Mouse (Mus musculus) forebrain, embryonic 14.5 days (tissue): ENCODE results near the gene Wdr34. TPM values are rescaled to one million over a fixed set of nuclear protein-coding genes. Genes with fewer than 3 reads are reported as not detected.

Experiments
- ATAC-seq: fragments of 200-750 bp; cut with Nextera tagmentation; 2 replicates; pipeline ENCODE4 v1.8.0; 2017; ENCODE audit warnings: mild to moderate bottlenecking, moderate library complexity
- DNase-seq: peaks from one replicate; pipeline ENCODE4 v3.0.0-alpha.2; 2015; ENCODE audit warnings: low spot score
- H3K27ac ChIP-seq: fragments of 300-500 bp; sonication (generic); 2 replicates; pipeline ENCODE4 v1.5.1; 2014; ENCODE audit warnings: low read depth, mild to moderate bottlenecking, control low read depth, low read length, moderate library complexity
- H3K27me3 ChIP-seq: fragments of 300-500 bp; sonication (generic); replicated peaks from 2 replicates; pipeline ENCODE4 v1.6.1; 2014; ENCODE audit warnings: low read length, control low read depth, mixed read lengths; ENCODE audit not compliant: control insufficient read depth, insufficient read depth
- H3K36me3 ChIP-seq: fragments of 300-500 bp; sonication (generic); 2 replicates; pipeline ENCODE4 v1.6.1; 2014; ENCODE audit warnings: low read length, control low read depth; ENCODE audit not compliant: control insufficient read depth, insufficient read depth
- H3K4me1 ChIP-seq: fragments of 300-500 bp; sonication (generic); 2 replicates; pipeline ENCODE4 v1.6.1; 2014; ENCODE audit warnings: antibody characterized with exemption, low read length, control low read depth; ENCODE audit not compliant: control insufficient read depth, insufficient read depth
- H3K4me2 ChIP-seq: fragments of 300-500 bp; sonication (generic); 2 replicates; pipeline ENCODE4 v1.6.1; 2014; ENCODE audit warnings: mild to moderate bottlenecking, control low read depth, low read length
- H3K4me3 ChIP-seq: fragments of 300-500 bp; sonication (generic); 2 replicates; pipeline ENCODE4 v1.5.1; 2014; ENCODE audit warnings: low read depth, low read length, control low read depth
- H3K9ac ChIP-seq: fragments of 300-500 bp; sonication (generic); 2 replicates; pipeline ENCODE4 v1.6.1; 2014; ENCODE audit warnings: mild to moderate bottlenecking, low read length, control low read depth, moderate library complexity
- H3K9me3 ChIP-seq: fragments of 300-500 bp; sonication (generic); replicated peaks from 2 replicates; pipeline ENCODE4 v1.6.1; 2016; ENCODE audit warnings: low read length, control low read depth, mixed read lengths; ENCODE audit not compliant: control insufficient read depth
- WGBS: fragments of 180-500 bp; shearing (Covaris S2); extraction: QIAGEN DNeasy Blood & Tissue Kit; methylation state at CpG from one replicate; pipeline ENCODE4 v1.1.7; 2014; 5-methylcytosine and 5-hydroxymethylcytosine counted together
- polyA plus RNA-seq: library from polyadenylated mRNA; unstranded; fragments of >200 nt; fragmentation: Nextera tagmentation; extraction: Ambion mirVana; gene quantifications from 2 replicates; pipeline ENCODE4 v1.2.1, GENCODE M21; 2014

Wdr34 gene
- polyA plus RNA-seq, 1 experiment from 2014 or later = 51.4 TPM

GRCm38 (mm10) chr2:30073285-30073684 lies 24.6 kb upstream of the Wdr34 start:
- H3K4me3 ChIP-seq = no peak overlapping the region
- H3K27ac ChIP-seq = peak overlapping the region; percentile 5; the same call in 1 of the 2 replicates
- WGBS = 78% methylated on average over 3 of the region's 3 CpGs
- H3K9me3 ChIP-seq = no peaks in the 10 kb centered on the region
- peaks cover 50% of the 10 kb centered on the region for H3K36me3 ChIP-seq
- no peak overlapping the region for H3K9ac ChIP-seq
- DNase-seq (no peak), ATAC-seq (no peak)
- H3K4me1 ChIP-seq = peaks cover 6% of the 10 kb centered on the region
- H3K4me2 ChIP-seq = no peak overlapping the region
- no peaks in the 10 kb centered on the region for H3K27me3 ChIP-seq

DNA sequence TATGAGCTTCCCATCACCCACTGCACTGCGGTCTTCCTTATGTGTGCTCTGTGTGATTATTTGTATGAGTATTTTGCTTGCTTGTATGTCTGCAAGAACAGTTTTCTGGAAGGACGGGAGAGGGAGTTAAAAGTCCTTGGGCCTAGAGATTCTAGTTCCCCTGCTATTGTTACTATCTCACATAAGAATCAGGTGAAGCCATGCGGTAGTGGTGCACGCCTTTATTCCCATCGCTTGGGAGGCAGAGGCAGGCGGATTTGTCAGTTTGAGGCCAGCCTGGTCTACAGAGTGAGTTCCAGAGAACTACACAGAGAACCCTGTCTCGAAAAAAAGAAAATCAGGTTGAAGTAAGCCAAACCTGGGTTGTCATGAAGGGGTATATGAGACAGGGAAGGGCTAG lies 24.2 kb upstream of the Wdr34 start:
- Histone ChIP-seq H3K9ac (no peak overlapping the region), H3K27me3 (no peaks in the 10 kb centered on the region), H3K4me1 (peaks cover 10% of the 10 kb centered on the region), H3K36me3 (peaks cover 54% of the 10 kb centered on the region), H3K27ac (no peak overlapping the region), H3K4me2 (no peak overlapping the region), H3K4me3 (no peak overlapping the region), H3K9me3 (no peaks in the 10 kb centered on the region)
- DNase-seq = no peak
- no peak for ATAC-seq
- 75% methylated on average over 7 of the region's 7 CpGs for WGBS

DNA sequence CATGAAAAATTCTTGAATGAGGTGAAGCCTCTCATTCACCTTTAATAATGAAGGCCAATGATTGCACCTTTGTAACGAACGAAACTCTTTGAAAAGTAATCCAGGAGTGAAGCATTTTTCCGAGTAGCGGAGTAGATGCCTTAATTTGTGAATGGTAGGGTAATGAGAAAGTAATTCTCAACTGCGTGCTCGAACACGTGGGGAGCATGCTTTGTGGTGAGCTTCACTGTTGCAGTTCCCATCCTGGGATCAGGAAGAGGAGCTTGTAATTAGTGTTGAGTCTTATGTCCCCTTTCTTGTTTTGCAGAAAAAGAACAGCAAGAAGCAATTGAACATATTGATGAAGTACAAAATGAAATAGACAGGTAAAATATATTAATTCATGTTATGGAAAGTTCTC lies 19.3 kb upstream of the Wdr34 start:
- Histone ChIP-seq H3K4me3 (peak overlapping the region; percentile 100), H3K27ac (no peak overlapping the region), H3K4me1 (peaks cover 21% of the 10 kb centered on the region), H3K4me2 (peak overlapping the region; percentile 70), H3K9me3 (no peaks in the 10 kb centered on the region), H3K27me3 (no peaks in the 10 kb centered on the region), H3K9ac (peak overlapping the region; percentile 99), H3K36me3 (peaks cover 39% of the 10 kb centered on the region)
- 10% methylated on average over 7 of the region's 7 CpGs for WGBS
- DNase-seq (no peak), ATAC-seq (no peak)

GRCm38 (mm10) chr2:30067031-30067888 lies 18.6 kb upstream of the Wdr34 start:
- peak; percentile 48 for ATAC-seq
- peak; percentile 72 for DNase-seq
- Histone ChIP-seq H3K4me3 (peak overlapping the region; percentile 100), H3K4me2 (peak overlapping the region; percentile 70), H3K36me3 (peaks cover 33% of the 10 kb centered on the region), H3K27me3 (no peaks in the 10 kb centered on the region), H3K4me1 (peaks cover 21% of the 10 kb centered on the region), H3K27ac (peak overlapping the region; percentile 99), H3K9me3 (no peaks in the 10 kb centered on the region), H3K9ac (peak overlapping the region; percentile 99)
- WGBS = under 1% methylated on average over 49 of the region's 69 CpGs

GRCm38 (mm10) chr2:30066046-30066901 lies 17.6 kb upstream of the Wdr34 start:
- H3K9ac ChIP-seq = peak overlapping the region; percentile 99
- H3K36me3 ChIP-seq = peaks cover 29% of the 10 kb centered on the region
- ATAC-seq (peak; percentile 93), DNase-seq (peak; percentile 96)
- peaks cover 27% of the 10 kb centered on the region for H3K4me1 ChIP-seq
- H3K4me2 ChIP-seq = peak overlapping the region; percentile 70
- no peaks in the 10 kb centered on the region for H3K27me3 ChIP-seq
- peak overlapping the region; percentile 100 for H3K4me3 ChIP-seq
- under 1% methylated on average over 73 of the region's 101 CpGs for WGBS
- no peaks in the 10 kb centered on the region for H3K9me3 ChIP-seq
- peak overlapping the region; percentile 99 for H3K27ac ChIP-seq

DNA sequence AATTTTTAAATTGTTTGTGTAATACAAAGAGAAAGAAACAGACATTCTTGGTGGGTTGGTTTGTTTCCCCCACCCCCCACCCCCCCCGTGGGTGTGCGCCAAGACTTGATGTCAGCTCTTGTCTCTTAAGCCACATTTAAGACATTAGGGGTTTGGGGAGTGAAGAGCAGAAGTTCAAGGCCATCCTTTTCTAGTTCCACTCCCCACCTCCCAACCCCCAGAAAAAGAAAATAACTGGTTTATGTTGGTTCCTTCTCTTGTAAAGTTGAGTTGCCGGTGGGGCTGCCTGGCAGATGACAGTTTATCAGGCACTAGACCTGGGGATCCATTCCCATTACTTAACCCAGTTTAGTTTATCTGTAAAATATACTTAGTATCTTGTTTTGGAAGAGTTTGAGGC lies 15.6 kb upstream of the Wdr34 start:
- 32% methylated on average over 3 of the region's 3 CpGs for WGBS
- no peak overlapping the region for H3K4me3 ChIP-seq
- H3K27me3 ChIP-seq = no peaks in the 10 kb centered on the region
- ATAC-seq (no peak), DNase-seq (no peak)
- no peaks in the 10 kb centered on the region for H3K9me3 ChIP-seq
- H3K4me2 ChIP-seq = peak overlapping the region; percentile 87
- peaks cover 28% of the 10 kb centered on the region for H3K4me1 ChIP-seq
- H3K9ac ChIP-seq = no peak overlapping the region; the same call in 1 of the 2 replicates
- H3K27ac ChIP-seq = no peak overlapping the region
- peaks cover 14% of the 10 kb centered on the region for H3K36me3 ChIP-seq

GRCm38 (mm10) chr2:30063791-30064190 lies 15.1 kb upstream of the Wdr34 start:
- H3K9me3 ChIP-seq = no peaks in the 10 kb centered on the region
- DNase-seq (no peak), ATAC-seq (no peak)
- H3K4me3 ChIP-seq = peak overlapping the region; percentile 52
- 10% methylated on average over 3 of the region's 3 CpGs for WGBS
- H3K27ac ChIP-seq = no peak overlapping the region
- peak overlapping the region; percentile 63; the same call in 1 of the 2 replicates for H3K9ac ChIP-seq
- H3K27me3 ChIP-seq = no peaks in the 10 kb centered on the region
- peaks cover 9% of the 10 kb centered on the region for H3K36me3 ChIP-seq
- peak overlapping the region; percentile 87 for H3K4me2 ChIP-seq
- H3K4me1 ChIP-seq = peaks cover 28% of the 10 kb centered on the region

DNA sequence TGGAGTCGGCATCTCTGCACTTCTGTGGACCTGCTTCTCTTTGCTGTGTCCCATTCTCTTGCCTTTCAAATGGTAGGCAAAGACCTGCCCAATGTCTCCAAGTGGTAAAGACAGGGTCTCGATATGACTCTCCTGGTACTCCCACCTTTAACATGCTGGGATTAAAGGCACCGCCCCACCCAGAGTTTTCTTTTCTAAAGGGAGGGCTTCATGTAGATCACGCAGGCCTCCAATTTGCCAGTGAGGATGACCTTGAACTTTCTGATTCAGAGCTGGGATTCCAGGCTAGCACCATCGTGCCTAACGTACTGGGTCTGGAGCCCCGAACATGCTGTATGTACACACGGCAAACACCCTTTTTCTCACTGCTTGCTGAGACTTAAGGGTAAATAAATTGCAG lies 14.6 kb upstream of the Wdr34 start:
- peak overlapping the region; percentile 84; the same call in 1 of the 2 replicates for H3K27ac ChIP-seq
- ATAC-seq (no peak), DNase-seq (no peak)
- H3K27me3 ChIP-seq = no peaks in the 10 kb centered on the region
- H3K9me3 ChIP-seq = no peaks in the 10 kb centered on the region
- peak overlapping the region; percentile 52 for H3K4me3 ChIP-seq
- H3K36me3 ChIP-seq = peaks cover 4% of the 10 kb centered on the region
- H3K4me1 ChIP-seq = peaks cover 26% of the 10 kb centered on the region
- peak overlapping the region; percentile 87 for H3K4me2 ChIP-seq
- 3% methylated on average over 8 of the region's 8 CpGs for WGBS
- peak overlapping the region; percentile 63 for H3K9ac ChIP-seq
